Mouse (Mus musculus) brain, embryonic 14.5 days (tissue): ENCODE measurements around the gene Gpr146. TPM values are rescaled to one million over a fixed set of nuclear protein-coding genes. Genes with fewer than 3 reads are reported as not detected.

ENCODE experiments used
- DNase-seq: peaks from one replicate; pipeline ENCODE4 v3.0.0-alpha.2; 2011; ENCODE audit warnings: low read depth
- CTCF ChIP-seq: fragments of 200-500 bp; IDR thresholded peaks from 2 replicates; pipeline ENCODE4 v1.5.1; 2012; ENCODE audit warnings: inconsistent platforms, mild to moderate bottlenecking, moderate library complexity, borderline replicate concordance; ENCODE audit not compliant: insufficient read depth, insufficient read length; ENCODE audit errors: extremely low read depth
- POLR2A ChIP-seq: fragments of 200-500 bp; IDR thresholded peaks from 2 replicates; pipeline ENCODE4 v1.6.1; 2012; ENCODE audit warnings: mild to moderate bottlenecking, inconsistent platforms, borderline replicate concordance; ENCODE audit not compliant: poor library complexity, insufficient read depth, insufficient read length, severe bottlenecking; ENCODE audit errors: extremely low read depth
- polyA plus RNA-seq: library from polyadenylated mRNA; depleted of rRNA; stranded (reverse); fragments of >200 nt; gene quantifications from 2 replicates; pipeline ENCODE4 v1.2.3, GENCODE M21; 2012

Gpr146 gene
- polyA plus RNA-seq, 1 experiment, result 2.0 TPM

DNA sequence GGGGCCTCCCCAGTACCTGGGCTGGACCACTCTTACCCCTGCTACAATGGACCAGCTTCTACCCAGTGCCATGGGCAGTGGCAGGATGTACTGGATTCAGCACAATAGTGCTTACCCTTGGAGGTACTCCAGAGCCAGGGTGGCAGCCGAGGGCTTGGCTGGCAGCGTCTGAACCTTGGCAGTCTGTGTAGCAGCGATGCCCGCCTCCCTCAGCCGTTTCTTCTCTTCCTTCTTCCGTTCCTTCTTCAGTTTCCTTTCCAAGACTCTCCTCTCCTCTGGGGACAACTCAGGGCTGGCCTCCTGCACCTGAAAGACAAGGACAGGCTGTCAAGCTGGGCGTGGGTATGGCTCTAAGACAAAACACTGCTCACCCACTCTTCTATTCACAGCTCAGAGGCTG, 13.6 kb upstream of the Gpr146 start:
- no peak for DNase-seq
- TF ChIP-seq POLR2A (no peak), CTCF (no peak)

DNA sequence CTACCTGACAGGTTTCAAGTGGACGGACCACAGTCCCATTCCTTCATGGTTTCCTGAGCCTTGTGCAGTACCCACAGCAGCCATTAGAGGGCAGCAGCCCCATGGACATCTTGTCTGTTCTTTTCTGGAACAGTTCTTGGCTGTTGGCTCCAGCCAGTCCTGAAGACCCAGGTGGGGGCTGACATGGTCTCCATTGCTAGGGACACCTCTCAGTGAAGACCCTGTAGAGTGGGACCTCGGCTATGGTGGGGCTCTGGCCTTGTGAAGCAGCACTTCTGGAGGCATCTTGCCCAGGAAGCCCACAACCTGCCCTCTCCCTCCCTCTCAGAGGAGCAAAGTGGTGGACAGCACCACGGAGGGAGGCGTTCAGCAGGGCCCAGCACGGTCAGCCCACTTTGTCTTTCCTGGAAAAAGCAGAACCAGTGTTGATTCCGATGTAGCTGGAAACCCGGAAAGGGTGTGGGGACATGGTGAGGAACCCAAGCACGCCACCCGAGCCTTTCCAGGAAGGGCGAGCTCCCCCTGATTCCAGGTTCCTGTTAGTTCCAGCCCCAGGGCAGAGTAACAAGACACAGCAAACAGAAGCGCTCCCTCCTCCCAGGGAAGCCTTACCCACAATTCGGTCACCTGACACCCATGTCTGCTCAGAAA, 13.1 kb upstream of the Gpr146 start:
- DNase-seq, result peak; percentile 81
- TF ChIP-seq POLR2A (no peak), CTCF (peak; percentile 96)

DNA sequence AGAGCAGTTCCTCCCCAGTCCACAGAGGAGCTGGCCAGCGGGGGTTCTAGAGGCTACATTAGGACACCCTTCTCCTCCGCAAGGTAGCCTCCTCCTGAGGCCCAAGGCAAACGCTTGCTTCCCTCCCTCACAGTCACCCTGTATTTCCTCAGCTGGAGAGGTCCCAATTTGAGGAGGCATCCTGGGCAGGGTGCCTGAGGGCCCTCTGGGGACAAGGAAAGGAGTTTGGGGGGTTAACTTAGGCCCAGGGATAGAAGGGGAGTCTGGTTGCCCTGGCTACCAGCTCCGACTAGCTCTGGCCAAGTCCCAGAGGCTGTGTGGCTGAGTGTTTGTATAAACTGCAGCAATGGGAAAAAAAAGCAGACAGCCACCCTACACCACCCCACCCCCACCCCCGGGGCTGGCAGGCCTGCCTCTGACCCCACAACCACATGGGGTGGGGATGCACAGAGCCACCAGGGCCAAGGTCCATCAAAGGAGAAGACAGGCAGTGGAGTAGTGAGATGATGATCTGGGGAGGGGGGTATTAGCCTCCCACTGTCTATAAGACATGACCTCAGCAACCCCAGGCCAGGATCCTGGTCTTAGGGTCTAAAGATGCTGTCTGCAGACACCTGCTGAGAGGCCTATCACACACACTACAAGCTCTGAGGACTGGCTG, 12.5 kb upstream of the Gpr146 start:
- peak; percentile 50 for DNase-seq
- TF ChIP-seq POLR2A (no peak), CTCF (no peak)

DNA sequence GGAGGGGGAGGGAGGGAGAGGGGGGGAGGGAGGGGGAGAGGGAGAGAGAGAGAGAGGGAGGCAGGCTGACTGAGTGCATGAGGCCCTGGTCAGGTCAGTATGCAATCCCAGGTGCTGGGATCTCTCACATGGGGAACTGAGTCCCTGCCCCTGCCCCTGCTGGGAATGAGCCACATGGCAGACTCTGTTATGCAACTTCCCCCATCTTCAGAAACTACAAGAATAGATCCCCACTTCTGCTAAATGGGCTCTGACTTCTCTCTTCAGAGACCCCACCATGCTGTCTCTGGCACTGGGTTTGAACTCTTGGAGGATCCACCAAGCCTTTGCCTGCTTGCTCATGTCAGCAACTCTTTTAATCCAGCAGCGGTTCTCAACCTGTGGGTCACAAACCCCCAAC, 11.7 kb upstream of the Gpr146 start:
- no peak for TF ChIP-seq POLR2A
- no peak for TF ChIP-seq CTCF
- no peak for DNase-seq

DNA sequence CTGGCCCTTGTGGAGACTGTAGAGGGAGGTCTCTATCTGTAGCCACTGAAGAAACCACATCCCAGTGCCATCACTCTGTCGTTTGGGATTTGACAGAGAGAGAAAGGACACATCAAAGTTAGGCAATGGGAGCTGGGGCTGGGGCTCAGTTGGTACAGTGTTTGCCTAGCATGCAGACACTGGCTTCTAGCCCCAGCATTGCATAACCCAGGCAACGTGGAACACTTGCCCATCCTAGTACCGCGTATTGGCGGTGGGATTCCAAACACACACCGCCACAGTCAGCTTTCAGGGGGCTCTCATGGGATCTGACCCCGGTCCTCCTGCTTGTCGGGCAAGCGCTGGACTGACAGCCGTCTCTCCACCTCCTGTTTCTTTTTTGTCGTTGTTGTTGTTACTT, 11.0 kb upstream of the Gpr146 start:
- DNase-seq, result peak; percentile 31
- TF ChIP-seq POLR2A (no peak), CTCF (no peak)

DNA sequence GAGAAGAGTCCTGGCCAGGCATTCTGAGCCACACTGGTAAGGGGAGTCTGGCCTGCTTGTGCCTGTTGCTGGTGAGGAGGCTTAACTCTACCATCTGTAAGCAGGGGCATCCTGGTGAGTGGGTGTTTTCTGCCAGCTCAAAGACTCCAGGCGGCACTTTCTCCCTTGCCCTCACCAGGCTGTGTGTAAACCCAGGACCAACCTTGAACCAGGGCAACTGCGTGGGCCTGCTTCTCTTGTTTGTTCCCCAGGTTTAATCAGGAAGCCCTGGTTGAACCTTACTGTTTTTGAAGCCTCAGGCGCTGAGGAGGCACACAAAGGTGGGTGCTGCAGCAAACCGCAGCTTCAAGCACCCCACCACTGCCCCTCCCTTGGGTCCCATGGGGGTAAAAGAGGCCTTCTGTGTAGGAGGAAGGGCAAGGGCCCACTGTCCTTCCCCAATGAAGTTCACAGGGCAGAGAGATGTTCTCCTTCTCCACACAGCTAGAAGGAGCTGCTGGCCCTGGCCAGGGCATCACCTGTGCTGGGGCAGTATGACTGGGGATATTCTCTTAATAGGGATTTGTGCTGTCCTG, 9.5 kb upstream of the Gpr146 start:
- no peak for DNase-seq
- TF ChIP-seq POLR2A (no peak), CTCF (no peak)

DNA sequence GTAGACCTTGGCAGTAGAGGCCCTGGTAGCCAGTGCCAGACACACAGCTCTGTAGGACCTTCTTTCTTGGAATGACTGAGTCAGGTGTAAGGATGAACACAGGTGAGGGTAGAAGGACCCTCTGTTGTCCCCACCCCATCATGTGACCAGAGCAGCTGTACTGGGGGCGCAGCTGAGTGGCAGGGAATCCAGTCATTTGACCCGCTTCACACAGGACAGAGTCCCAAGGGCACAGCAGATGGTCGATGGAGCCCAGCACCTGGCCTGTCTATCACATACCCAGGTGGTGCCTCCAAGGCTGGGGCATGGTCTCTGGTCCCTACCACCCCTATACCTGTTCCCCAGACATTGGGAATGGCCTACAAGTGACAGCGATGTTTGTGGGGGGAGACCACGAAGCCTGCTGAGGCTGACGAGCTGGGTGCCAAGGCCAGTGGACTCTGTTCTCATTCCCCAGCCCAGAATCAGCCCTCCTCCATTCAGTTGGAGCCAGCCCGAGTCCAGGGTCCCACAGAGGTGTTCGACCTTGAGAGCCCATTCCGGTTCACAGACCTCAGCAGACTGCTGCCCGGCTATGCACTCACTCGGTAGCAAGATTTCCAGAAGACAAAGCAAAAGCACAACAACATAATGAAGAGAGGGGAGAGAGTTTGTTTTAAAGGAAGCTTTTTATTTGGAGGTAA, 8.7 kb upstream of the Gpr146 start:
- no peak for DNase-seq
- TF ChIP-seq CTCF, result no peak
- TF ChIP-seq POLR2A, result no peak

DNA sequence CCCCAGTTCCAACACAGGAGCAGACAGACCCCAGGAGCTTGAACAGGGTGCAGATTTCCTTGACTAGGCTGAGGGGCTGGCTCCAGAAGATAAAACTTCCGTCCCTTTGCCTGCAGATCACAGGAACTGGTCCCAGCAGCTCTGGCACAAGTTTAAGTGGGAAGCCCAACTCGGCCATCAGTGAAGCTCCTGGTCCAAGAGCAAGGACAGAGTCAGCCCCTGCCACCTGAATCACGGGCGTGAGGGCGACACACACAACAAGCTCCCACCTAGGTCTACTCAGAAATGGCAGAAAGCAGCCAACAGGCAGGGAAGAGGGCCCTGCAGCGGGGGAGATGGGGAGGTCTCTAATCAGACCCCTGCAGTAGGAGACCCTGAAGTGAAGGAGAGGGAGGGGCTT, 7.2 kb upstream of the Gpr146 start:
- TF ChIP-seq CTCF (no peak), POLR2A (no peak)

DNA sequence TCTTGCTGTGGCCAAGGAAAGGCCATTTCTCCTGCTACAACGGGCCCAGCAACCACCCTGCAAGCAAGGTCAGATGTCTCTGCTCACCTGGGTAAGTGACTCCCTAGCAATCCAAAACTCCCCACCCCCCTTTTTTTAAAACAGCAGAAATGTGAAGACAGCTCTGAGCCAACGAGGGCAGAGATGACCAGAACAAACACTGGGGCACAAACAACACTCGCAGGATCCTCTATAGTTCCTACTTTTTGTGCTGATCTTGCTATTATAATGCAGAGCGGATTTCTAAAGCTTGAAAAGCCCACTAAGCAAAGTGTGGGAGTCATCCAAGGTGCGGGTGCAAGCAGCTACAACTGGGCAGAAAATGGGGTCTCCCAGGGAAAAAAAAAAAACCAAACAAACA, 6.4 kb upstream of the Gpr146 start:
- DNase-seq, result no peak
- TF ChIP-seq POLR2A, result no peak
- TF ChIP-seq CTCF, result no peak

More for the DNA sequence above, 7.2 kb upstream of the Gpr146 start:
- DNase-seq, result no peak

DNA sequence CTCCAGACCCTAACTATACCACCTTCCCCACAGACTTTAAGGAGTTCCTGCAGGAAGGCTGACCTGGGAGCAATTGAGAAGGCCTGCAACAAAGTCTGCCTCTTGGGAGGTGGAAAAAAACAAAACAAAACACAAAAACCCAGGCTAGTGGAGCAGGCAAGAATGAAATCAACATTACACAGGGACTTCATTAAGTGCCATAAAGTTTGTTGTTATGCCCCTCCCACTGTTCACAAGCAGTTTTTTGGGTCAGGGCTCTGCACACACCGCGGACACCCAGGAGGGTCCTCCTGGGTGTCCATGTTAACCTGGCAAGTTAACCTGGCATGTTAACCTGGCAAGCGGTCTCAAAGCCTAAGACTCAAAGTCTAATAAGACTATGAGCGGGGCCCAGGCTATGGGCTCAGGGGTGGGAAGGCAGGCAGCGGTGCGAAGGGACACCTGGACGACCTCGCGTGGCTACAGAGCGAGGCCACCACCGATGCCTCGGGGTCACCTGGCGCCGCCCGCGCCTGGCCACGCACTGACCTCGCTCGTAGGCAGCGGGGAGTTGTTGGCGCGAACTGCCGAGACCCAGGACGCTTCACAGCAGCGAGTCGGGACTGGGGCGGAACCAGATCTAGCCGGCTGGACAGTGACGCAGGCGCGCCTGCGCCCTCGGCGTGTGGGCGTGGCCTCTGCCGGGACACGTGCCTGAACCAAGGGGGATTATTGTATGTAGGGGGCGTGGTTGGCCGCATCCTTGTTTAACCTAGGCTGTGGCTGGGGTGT, 5.7 kb upstream of the Gpr146 start:
- DNase-seq, result peak; percentile 96
- no peak for TF ChIP-seq CTCF
- peak; percentile 85 for TF ChIP-seq POLR2A

DNA sequence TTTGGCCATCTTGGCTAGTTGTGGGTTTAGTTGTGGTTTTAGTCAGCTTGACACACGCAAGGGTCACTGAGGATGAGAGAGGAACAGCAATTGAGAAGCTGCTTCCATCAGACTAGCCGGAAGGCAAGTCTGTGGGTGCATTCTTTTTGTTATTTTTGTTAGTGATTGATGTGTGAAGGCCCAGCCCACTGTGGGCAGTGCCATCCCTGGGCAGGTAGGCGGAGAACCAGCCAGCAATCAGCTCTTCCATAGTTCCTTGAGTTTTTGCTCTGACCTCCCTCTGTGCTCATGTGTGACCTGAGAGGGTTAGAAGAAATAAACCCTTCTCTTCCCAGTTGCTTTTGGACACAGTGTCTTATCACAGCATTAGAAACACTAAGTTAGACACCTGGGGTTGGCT, 4.4 kb upstream of the Gpr146 start:
- DNase-seq, result no peak
- TF ChIP-seq POLR2A, result no peak
- TF ChIP-seq CTCF, result no peak
